Mouse (Mus musculus): Measurements from ENCODE around the gene Gm8693. TPM values are rescaled to one million over a fixed set of nuclear protein-coding genes. Genes with fewer than 3 reads are reported as not detected.
"Not testable (repeated sequence)": the region's sequence is repeated elsewhere in the genome, so short reads cannot be mapped to it uniquely, and the experiment has no call there.

The Gm8693 gene
- not detected in 2 replicates for polyA plus RNA-seq (2015; fragmentation: Nextera tagmentation; extraction: Ambion mirVana)

DNA sequence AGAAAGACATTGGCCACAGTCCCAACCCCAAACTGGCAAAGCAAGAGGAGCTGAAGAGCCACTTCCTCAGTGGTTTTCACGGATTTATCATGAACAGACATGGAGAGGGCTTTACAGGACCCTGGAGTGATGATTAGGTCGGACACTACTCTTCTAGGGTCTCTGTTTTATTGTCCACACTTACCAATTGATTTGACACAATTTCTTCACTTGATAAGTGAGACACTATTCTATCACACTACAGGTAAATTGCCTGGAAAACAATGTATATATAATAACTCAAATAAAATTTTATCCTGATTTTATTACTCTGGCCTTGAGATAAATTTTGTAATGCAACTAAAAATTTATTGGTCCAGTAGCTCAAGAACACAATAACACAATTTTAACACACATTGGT, at the start of gene Gm8693:
TSS of gene Gm8693 (minus strand) at position 101 of the 400 bp plus-strand sequence.
- not testable (repeated sequence) for H3K4me2 ChIP-seq (ENCODE audit: low read depth, low read length); ATAC-seq (replicated peaks; ENCODE audit: extremely low read depth, insufficient read depth, low FRiP score); H3K9ac ChIP-seq (ENCODE audit: low read length)

DNA sequence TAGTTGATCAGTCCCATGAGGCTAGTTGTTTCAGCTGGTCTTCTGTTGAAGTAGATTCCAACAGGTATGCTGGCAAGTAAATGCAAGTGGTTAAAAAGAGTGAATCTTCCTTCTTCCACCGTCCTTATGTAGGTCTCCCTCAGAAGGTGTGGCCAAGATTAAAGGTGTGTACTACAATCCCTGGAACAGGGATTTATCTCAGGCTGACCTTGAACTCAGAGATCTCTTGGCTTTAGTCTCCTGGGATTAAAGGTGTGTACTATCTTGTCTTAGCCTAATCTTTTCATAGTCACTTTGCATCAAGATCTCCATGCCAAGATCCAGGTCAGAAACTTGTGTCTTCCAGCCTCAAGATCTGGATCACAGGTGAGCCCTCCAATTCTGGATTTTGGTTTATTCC, 27.5 kb upstream of the Gm8693 start, which contains the start of gene Gm4567:
TSS of gene Gm4567 (minus strand) at position 101 of the 400 bp plus-strand sequence.
- not testable (repeated sequence) for H3K4me3 ChIP-seq (ENCODE audit: low read length); ATAC-seq (replicated peaks; ENCODE audit: extremely low read depth, insufficient read depth, low FRiP score)

More for the DNA sequence above, at the start of gene Gm8693:
- not testable (repeated sequence) for H3K27ac ChIP-seq (ENCODE audit: low read length); H3K27me3 ChIP-seq (ENCODE audit: control insufficient read depth, insufficient read depth, low read length); H3K4me3 ChIP-seq (ENCODE audit: low read length); H3K9me3 ChIP-seq (replicated peaks; ENCODE audit: control insufficient read depth, low read length); H3K36me3 ChIP-seq (ENCODE audit: control insufficient read depth, insufficient read depth); H3K4me1 ChIP-seq (ENCODE audit: control insufficient read depth, insufficient read depth, low read length)
- WGBS, result no CpG with 5 or more reads among the region's 2 CpGs

DNA sequence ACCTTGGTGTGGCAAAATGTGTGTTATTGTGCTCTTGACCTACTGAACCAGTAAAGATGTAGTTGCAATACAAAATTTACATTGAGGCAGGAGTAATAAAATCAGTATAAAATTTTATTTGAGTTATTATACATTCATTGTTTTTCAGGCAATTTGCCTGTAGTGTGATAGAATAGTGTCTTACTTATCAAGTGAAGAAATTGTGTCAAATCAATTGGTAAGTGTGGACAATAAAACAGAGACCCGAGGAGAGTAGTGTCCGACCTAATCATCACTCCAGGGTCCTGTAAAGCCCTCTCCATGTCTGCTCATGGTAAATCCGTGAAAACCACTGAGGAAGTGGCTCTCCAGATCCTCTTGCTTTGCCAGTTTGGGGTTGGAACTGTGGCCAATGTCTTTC, 34.4 kb downstream of the Gm8693 start, which contains the start of gene Vmn1r155:
TSS of gene Vmn1r155 (plus strand) at position 301 of the 400 bp plus-strand sequence.
- H3K36me3 ChIP-seq (ENCODE audit: control insufficient read depth, insufficient read depth), result not testable (repeated sequence)

More for the DNA sequence above, 27.5 kb upstream of the Gm8693 start, which contains the start of gene Gm4567:
- WGBS, result no CpG with 5 or more reads among the region's 1 CpGs
- not testable (repeated sequence) for H3K9me3 ChIP-seq (replicated peaks; ENCODE audit: control insufficient read depth, low read length); H3K27me3 ChIP-seq (ENCODE audit: control insufficient read depth, insufficient read depth, low read length); H3K27ac ChIP-seq (ENCODE audit: low read length); H3K36me3 ChIP-seq (ENCODE audit: control insufficient read depth, insufficient read depth); H3K4me1 ChIP-seq (ENCODE audit: control insufficient read depth, insufficient read depth, low read length); H3K9ac ChIP-seq (ENCODE audit: low read length); H3K4me2 ChIP-seq (ENCODE audit: low read depth, low read length)

More for the DNA sequence above, 34.4 kb downstream of the Gm8693 start, which contains the start of gene Vmn1r155:
- not testable (repeated sequence) for H3K4me3 ChIP-seq (ENCODE audit: low read length); ATAC-seq (replicated peaks; ENCODE audit: extremely low read depth, insufficient read depth, low FRiP score); H3K9ac ChIP-seq (ENCODE audit: low read length); H3K27me3 ChIP-seq (ENCODE audit: control insufficient read depth, insufficient read depth, low read length); H3K4me1 ChIP-seq (ENCODE audit: control insufficient read depth, insufficient read depth, low read length); H3K27ac ChIP-seq (ENCODE audit: low read length); H3K9me3 ChIP-seq (replicated peaks; ENCODE audit: control insufficient read depth, low read length); H3K4me2 ChIP-seq (ENCODE audit: low read depth, low read length)
- WGBS, result no CpG with 5 or more reads among the region's 3 CpGs

Other genes with a start within 250 kb of the Gm8693 start
- gene Gm10665, start 228.2 kb downstream of the Gm8693 start, polyA plus RNA-seq (2015; fragmentation: Nextera tagmentation; extraction: Ambion mirVana), result not detected in 2 replicates
- gene Vmn1r151, start 192.6 kb downstream of the Gm8693 start, polyA plus RNA-seq (2015; fragmentation: Nextera tagmentation; extraction: Ambion mirVana), result not detected in 2 replicates
- not detected in 2 replicates for gene Vmn1r152, start 169.3 kb downstream of the Gm8693 start, polyA plus RNA-seq (2015; fragmentation: Nextera tagmentation; extraction: Ambion mirVana)
- gene Gm8677, start 157.4 kb downstream of the Gm8693 start, polyA plus RNA-seq (2015; fragmentation: Nextera tagmentation; extraction: Ambion mirVana), result not detected in 2 replicates
- gene Gm4201, start 127.0 kb downstream of the Gm8693 start, polyA plus RNA-seq (2015; fragmentation: Nextera tagmentation; extraction: Ambion mirVana), result not detected in 2 replicates
- not detected in 2 replicates for gene Gm4565, start 104.2 kb downstream of the Gm8693 start, polyA plus RNA-seq (2015; fragmentation: Nextera tagmentation; extraction: Ambion mirVana)
- not detected in 2 replicates for gene Vmn1r155, start 34.3 kb downstream of the Gm8693 start, polyA plus RNA-seq (2015; fragmentation: Nextera tagmentation; extraction: Ambion mirVana)
- not detected in 2 replicates for gene Gm4567, start 27.4 kb upstream of the Gm8693 start, polyA plus RNA-seq (2015; fragmentation: Nextera tagmentation; extraction: Ambion mirVana)
- not detected in 2 replicates for gene Vmn1r157, start 69.4 kb upstream of the Gm8693 start, polyA plus RNA-seq (2015; fragmentation: Nextera tagmentation; extraction: Ambion mirVana)
- not detected in 2 replicates for gene Vmn1r158, start 98.5 kb upstream of the Gm8693 start, polyA plus RNA-seq (2015; fragmentation: Nextera tagmentation; extraction: Ambion mirVana)
- gene Vmn1r159, start 151.3 kb upstream of the Gm8693 start, polyA plus RNA-seq (2015; fragmentation: Nextera tagmentation; extraction: Ambion mirVana), result not detected in 2 replicates
- not detected in 2 replicates for gene Vmn1r160, start 178.9 kb upstream of the Gm8693 start, polyA plus RNA-seq (2015; fragmentation: Nextera tagmentation; extraction: Ambion mirVana)

All from heart, embryonic 16.5 days (tissue).